Mouse (Mus musculus) heart, postnatal 0 days (tissue): Measurements from ENCODE around the gene Ccdc93.

Source experiments
- CTCF ChIP-seq: IDR thresholded peaks from 2 replicates; pipeline ENCODE4 v1.5.1; 2016; ENCODE audit warnings: antibody characterized with exemption, control low read depth, low read depth
- EP300 ChIP-seq: IDR thresholded peaks from 2 replicates; pipeline ENCODE4 v1.6.1; 2016; ENCODE audit warnings: antibody characterized with exemption, low read depth

DNA sequence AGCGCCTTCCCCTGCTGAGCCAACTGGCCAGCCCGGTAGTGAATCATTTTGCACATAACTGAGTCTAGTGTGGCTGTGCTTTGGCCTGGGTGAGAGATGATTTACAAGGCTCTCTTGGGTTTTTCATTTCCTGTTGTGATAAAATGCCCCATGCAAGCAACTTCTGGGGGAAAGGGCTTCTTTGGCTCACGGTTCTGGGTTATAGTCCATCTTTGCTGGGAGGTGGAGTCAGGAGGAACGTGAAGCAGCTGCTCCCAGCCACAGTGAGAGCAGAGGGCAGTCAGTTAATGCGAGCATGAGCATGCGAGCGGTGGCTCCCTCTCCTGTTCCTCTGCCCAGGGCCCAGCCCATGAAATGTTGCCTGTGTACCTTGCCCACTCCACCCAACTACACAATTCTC, 33.0 kb downstream of the Ccdc93 start:
- no peak for TF ChIP-seq CTCF
- TF ChIP-seq EP300 = no peak
